Comparison of ENCODE assay signal across 19 mouse cellular contexts in the genomic region with DNA sequence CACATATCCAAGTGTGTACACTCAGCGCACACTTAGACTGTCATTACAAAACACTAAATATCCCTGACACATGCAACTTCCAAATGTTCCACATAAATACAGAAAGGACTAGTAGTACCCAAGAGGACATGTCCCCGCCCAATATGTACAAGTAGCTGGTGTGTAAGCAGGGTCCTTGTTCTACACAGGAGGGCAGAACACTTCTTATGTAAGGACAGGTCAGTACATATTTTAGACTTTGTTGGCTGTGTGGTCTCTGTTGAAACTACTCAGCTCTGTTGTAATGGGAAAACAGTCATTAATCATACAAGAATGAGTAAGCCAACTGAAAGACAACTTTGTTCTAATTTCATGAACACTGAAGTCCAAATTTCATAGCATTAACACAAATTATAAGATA.
DNase-seq lines count a peak whose midpoint lies in the region; ATAC-seq lines count a peak whose summit lies in the region.
"Had no signal": no experiment of that assay in that cellular context is flagged by ENCODE, and none has a peak within 500 bp of the region (broad histone marks: within the 10 kb centered on the region; RNA-seq: fewer than 3 reads in every experiment).

No protein-coding gene starts in this region.

- DNase-seq in adrenal gland, adult 2 months: peak; percentile 43
- DNase-seq in adrenal gland, postnatal 36 days: no peak
- DNase-seq in lung, postnatal 25 days (ENCODE audit: low spot score): peak; percentile 47
- DNase-seq in lung, postnatal 10 days: no peak
- DNase-seq in thymus, postnatal 0 days (ENCODE audit: low spot score): no peak
- no peak for DNase-seq in left cerebral cortex, postnatal 10 days (ENCODE audit: extremely low spot score in 1 of 2, low spot score in 2 of 2)
- DNase-seq: adrenal gland, postnatal 14 days; cerebellum, adult 2 months; cerebellum, postnatal 10 days; gastrocnemius, postnatal 36 days; heart, adult 2 months had no signal

- peak; percentile 52 for ATAC-seq in megakaryocyte progenitor cell, adult 5-6 weeks (replicated peaks; ENCODE audit: poor library complexity)
- ATAC-seq: forebrain, embryonic 15.5 days had no signal

- H3K4me1 ChIP-seq in brown adipose tissue, adult 24 weeks (ENCODE audit: control insufficient read depth, insufficient read depth, insufficient read length, low read length): peaks cover 14% of the 10 kb centered on the region
- H3K4me1 ChIP-seq: forebrain, embryonic 10.5 days; hindbrain, embryonic 10.5 days had no signal

- intact Hi-C loops in left cerebral cortex, postnatal 10 days (cut with DNase I): no loop called here

- H3K27ac ChIP-seq in brown adipose tissue, adult 24 weeks (replicated peaks; ENCODE audit: low read depth, low read length): 0 out of 2 replicates have a peak overlapping the region, but pooled peaks have one; percentile 39
- H3K27ac ChIP-seq: embryonic facial prominence, embryonic 10.5 days; forebrain, embryonic 10.5 days; forebrain, embryonic 15.5 days; heart, adult 2 months; hindbrain, embryonic 10.5 days; hindbrain, embryonic 14.5 days had no signal

- H3K4me3 ChIP-seq in brown adipose tissue, adult 24 weeks (ENCODE audit: insufficient read depth, low read depth, low read length): no peak overlapping the region
- H3K4me3 ChIP-seq: embryonic facial prominence, embryonic 10.5 days; forebrain, embryonic 10.5 days; forebrain, embryonic 15.5 days; heart, adult 2 months; heart, embryonic 12.5 days; hindbrain, embryonic 10.5 days had no signal

Comparison
In these comparisons a context has a peak if more than half of its experiments do, and no peak if none do; other contexts are left out.
1. DNase-seq: peak in adrenal gland, adult 2 months (single experiment) and lung, postnatal 25 days (single experiment); none in adrenal gland, postnatal 36 days (0 of 2), lung, postnatal 10 days (single experiment), thymus, postnatal 0 days (single experiment) and left cerebral cortex, postnatal 10 days (0 of 2).